8 mouse cellular contexts compared by ENCODE assay signal in genomic region chr11:75732434-75733226, GRCm38 (mm10). TPM values are rescaled to one million over a fixed set of nuclear protein-coding genes. Genes with fewer than 3 reads are reported as not detected.
DNase-seq lines count a peak whose midpoint lies in the region; ATAC-seq lines count a peak whose summit lies in the region.

Ywhae (plus strand) TSS chr11:75732869.

- peak within 1 kb of the TSS; percentile 85 for H3K4me2 ChIP-seq in hindbrain, embryonic 12.5 days (replicated peaks)

- DNase-seq in Muller cell, postnatal 12 days (ENCODE audit: inconsistent ontology term) = peak; percentile 98
- peak; percentile 91 for DNase-seq in cerebellum, adult 9-11 months
- DNase-seq in frontal cortex, postnatal 10 days (ENCODE audit: low spot score in 2 of 2) = peak; percentile 85 to 90
- peak; percentile 92 to 93 for DNase-seq in layer of hippocampus, postnatal 14 days (ENCODE audit: low spot score in 2 of 2)
- DNase-seq in lung, postnatal 14 days = peak; percentile 90
- DNase-seq in retina, adult 2 months (ENCODE audit: low read depth, low spot score) = peak; percentile 90
- DNase-seq in thymus, postnatal 4 days = peak; percentile 89

- no peaks in the 10 kb centered on the region for H3K27me3 ChIP-seq in hindbrain, embryonic 12.5 days

- H3K9ac ChIP-seq in hindbrain, embryonic 12.5 days = peak within 1 kb of the TSS; percentile 99

- H3K36me3 ChIP-seq in hindbrain, embryonic 12.5 days = 0 out of 2 replicates have a peak, but pooled peaks cover 5% of the 10 kb centered on the region

- peak; percentile 94 for ATAC-seq in hindbrain, embryonic 12.5 days (ENCODE audit: low FRiP score)

- H3K4me3 ChIP-seq in hindbrain, embryonic 12.5 days = peak within 1 kb of the TSS; percentile 78

- WGBS in hindbrain, embryonic 12.5 days = under 1% methylated on average over 73 of the region's 76 CpGs

- H3K27ac ChIP-seq in hindbrain, embryonic 12.5 days = peak within 1 kb of the TSS; percentile 99

- H3K4me1 ChIP-seq in hindbrain, embryonic 12.5 days = peaks cover 33% of the 10 kb centered on the region

- no peaks in the 10 kb centered on the region for H3K9me3 ChIP-seq in hindbrain, embryonic 12.5 days (replicated peaks)

RNA-seq across cellular contexts. Expression of gene Ywhae, which starts in this region (rescaled TPM):
- 1,318 and 1,416 TPM in 2 replicates for polyA plus RNA-seq in hindbrain, embryonic 12.5 days (2016; fragmentation: Nextera tagmentation; extraction: Ambion mirVana)
- total RNA-seq in layer of hippocampus, postnatal 14 days (2021) = 1,000 to 10,000 TPM; 1,350 to 1,430 TPM

Comparison
In these comparisons a context has a peak if more than half of its experiments do, and no peak if none do; other contexts are left out.
1. Peak in every context shown above with its lines: DNase-seq, ATAC-seq, H3K4me3 ChIP-seq and H3K27ac ChIP-seq.